Mouse (Mus musculus): ENCODE data around the gene Sptbn4. TPM values are rescaled to one million over a fixed set of nuclear protein-coding genes. Genes with fewer than 3 reads are reported as not detected.

Gene Sptbn4
- polyA plus RNA-seq, 2 experiments, result 0.15 to 0.64 TPM

DNA sequence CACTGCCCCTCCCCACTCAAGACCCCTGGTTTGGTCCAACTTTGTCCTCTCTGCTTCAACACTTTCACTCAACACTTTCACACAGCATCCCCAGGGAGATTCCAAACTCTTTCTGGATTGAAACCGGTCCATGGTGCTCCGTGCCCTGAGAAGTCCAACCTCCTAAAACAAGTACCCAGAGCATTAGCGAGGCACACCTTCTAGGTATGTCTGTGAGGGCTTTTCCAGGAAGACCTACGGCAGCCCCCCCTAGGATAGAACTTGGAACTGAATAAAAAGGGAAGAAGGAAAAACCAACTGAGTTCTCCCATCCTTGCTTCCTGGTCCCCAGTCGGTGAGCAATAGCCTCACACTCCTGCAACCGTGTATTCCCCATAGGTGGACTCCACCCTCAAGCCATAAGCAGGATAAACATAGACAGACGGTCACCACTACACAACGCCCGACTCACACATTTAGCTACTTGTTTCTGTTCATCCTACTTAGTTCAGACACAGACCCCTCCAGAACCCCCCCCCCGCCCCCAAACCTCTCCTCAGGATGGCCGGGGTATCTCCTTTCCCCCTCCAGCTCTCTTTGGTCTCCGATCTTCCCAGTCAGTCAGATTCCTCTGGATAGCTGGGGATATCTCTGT is 135.7 kb downstream of the Sptbn4 start:
- 86% methylated on average over 12 of the region's 12 CpGs for WGBS
- no peak for ATAC-seq (ENCODE audit: low FRiP score, low read depth)

DNA sequence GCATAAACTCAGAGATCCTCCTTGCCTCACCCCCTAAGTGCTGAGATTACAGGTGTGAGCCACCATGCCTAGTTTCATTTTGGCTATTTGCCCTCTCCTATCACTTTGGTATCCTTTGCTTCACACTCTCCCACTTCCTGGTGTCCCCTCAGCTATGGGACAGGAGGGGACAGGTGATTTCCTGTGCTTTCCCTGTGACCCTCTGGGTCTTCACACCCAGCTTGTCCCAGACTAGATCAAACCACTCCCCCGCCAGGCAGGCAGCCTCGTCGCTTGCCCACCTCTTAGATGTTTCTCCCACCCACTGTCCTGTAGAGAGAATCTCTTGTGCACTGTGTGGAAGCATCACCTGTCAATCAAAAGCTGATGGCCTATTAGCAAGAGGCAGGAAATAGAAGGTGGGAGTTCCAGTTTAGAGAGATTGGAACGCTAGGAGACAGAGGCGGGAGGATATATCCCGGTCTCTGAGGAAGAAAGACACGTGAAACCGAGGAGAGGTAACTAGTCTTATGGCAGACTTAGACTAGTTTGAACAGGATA is 136.4 kb downstream of the Sptbn4 start:
- Histone ChIP-seq H3K36me3 (ENCODE audit: control insufficient read depth, insufficient read depth, low read length) (peaks cover 5% of the 10 kb centered on the region; the same call in 1 of the 2 replicates), H3K9me3 (ENCODE audit: control insufficient read depth, low read length) (peaks cover 13% of the 10 kb centered on the region; the same call in 1 of the 2 replicates), H3K9ac (ENCODE audit: low read depth, low read length, severe bottlenecking) (no peak overlapping the region), H3K27ac (replicated peaks; ENCODE audit: low read depth, low read length) (no peak overlapping the region), H3K27me3 (ENCODE audit: control insufficient read depth, insufficient read depth, low read length) (no peaks in the 10 kb centered on the region; the same call in 1 of the 2 replicates), H3K4me1 (ENCODE audit: control insufficient read depth, insufficient read depth, low read length) (no peaks in the 10 kb centered on the region; the same call in 1 of the 2 replicates), H3K4me2 (replicated peaks; ENCODE audit: low read depth, low read length, severe bottlenecking) (no peak overlapping the region), H3K4me3 (replicated peaks; ENCODE audit: low read length) (no peak overlapping the region)
- DNase-seq (ENCODE audit: low spot score) (no peak), ATAC-seq (ENCODE audit: low FRiP score, low read depth) (no peak)
- WGBS, result 41% methylated on average over 8 of the region's 8 CpGs
- TF ChIP-seq POLR2A (IDR thresholded peaks at IDR 0.05; ENCODE audit: borderline replicate concordance, extremely low read depth, insufficient read depth, insufficient read length), result no peak

More for the DNA sequence above, 135.7 kb downstream of the Sptbn4 start:
- Histone ChIP-seq H3K36me3 (ENCODE audit: control insufficient read depth, insufficient read depth, low read length) (0 out of 2 replicates have a peak, but pooled peaks cover 3% of the 10 kb centered on the region), H3K27me3 (ENCODE audit: control insufficient read depth, insufficient read depth, low read length) (no peaks in the 10 kb centered on the region; the same call in 1 of the 2 replicates), H3K27ac (replicated peaks; ENCODE audit: low read depth, low read length) (no peak overlapping the region), H3K4me1 (ENCODE audit: control insufficient read depth, insufficient read depth, low read length) (no peaks in the 10 kb centered on the region; the same call in 1 of the 2 replicates), H3K4me2 (replicated peaks; ENCODE audit: low read depth, low read length, severe bottlenecking) (no peak overlapping the region), H3K9me3 (ENCODE audit: control insufficient read depth, low read length) (peaks cover 13% of the 10 kb centered on the region; the same call in 1 of the 2 replicates), H3K4me3 (replicated peaks; ENCODE audit: low read length) (no peak overlapping the region), H3K9ac (ENCODE audit: low read depth, low read length, severe bottlenecking) (no peak overlapping the region)
- no peak for DNase-seq (ENCODE audit: low spot score)
- TF ChIP-seq POLR2A (IDR thresholded peaks at IDR 0.05; ENCODE audit: borderline replicate concordance, extremely low read depth, insufficient read depth, insufficient read length), result no peak

DNA sequence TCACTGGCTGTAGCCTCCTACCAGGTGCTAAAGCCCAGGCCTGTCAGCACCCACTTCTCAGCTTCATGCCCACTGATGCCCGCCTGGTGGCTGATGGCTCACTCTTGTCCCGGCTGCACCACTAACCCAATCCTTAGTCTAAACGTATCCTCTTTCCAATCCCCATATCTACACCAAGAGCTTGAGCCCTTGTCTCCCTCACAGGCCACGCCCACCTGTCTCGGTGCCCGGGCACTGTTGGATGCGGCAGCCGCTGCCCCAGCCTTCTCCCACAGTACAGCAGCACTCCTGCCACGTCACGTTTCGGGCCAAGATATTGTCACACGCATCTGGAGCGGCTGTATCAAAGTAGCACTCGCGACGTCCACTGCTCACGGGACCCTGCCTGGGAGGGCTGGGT is 137.2 kb downstream of the Sptbn4 start:
- 4% methylated on average over 17 of the region's 17 CpGs for WGBS
- TF ChIP-seq POLR2A (IDR thresholded peaks at IDR 0.05; ENCODE audit: borderline replicate concordance, extremely low read depth, insufficient read depth, insufficient read length), result no peak
- Histone ChIP-seq H3K4me1 (ENCODE audit: control insufficient read depth, insufficient read depth, low read length) (no peaks in the 10 kb centered on the region; the same call in 1 of the 2 replicates), H3K9ac (ENCODE audit: low read depth, low read length, severe bottlenecking) (no peak overlapping the region), H3K36me3 (ENCODE audit: control insufficient read depth, insufficient read depth, low read length) (peaks cover 5% of the 10 kb centered on the region; the same call in 1 of the 2 replicates), H3K4me3 (replicated peaks; ENCODE audit: low read length) (no peak overlapping the region), H3K9me3 (ENCODE audit: control insufficient read depth, low read length) (peaks cover 13% of the 10 kb centered on the region; the same call in 1 of the 2 replicates), H3K4me2 (replicated peaks; ENCODE audit: low read depth, low read length, severe bottlenecking) (0 out of 2 replicates have a peak overlapping the region, but pooled peaks have one; percentile 17), H3K27ac (replicated peaks; ENCODE audit: low read depth, low read length) (no peak overlapping the region), H3K27me3 (ENCODE audit: control insufficient read depth, insufficient read depth, low read length) (no peaks in the 10 kb centered on the region; the same call in 1 of the 2 replicates)
- ATAC-seq (ENCODE audit: low FRiP score, low read depth) (peak; percentile 31; the same call in 1 of the 2 replicates), DNase-seq (ENCODE audit: low spot score) (no peak)

DNA sequence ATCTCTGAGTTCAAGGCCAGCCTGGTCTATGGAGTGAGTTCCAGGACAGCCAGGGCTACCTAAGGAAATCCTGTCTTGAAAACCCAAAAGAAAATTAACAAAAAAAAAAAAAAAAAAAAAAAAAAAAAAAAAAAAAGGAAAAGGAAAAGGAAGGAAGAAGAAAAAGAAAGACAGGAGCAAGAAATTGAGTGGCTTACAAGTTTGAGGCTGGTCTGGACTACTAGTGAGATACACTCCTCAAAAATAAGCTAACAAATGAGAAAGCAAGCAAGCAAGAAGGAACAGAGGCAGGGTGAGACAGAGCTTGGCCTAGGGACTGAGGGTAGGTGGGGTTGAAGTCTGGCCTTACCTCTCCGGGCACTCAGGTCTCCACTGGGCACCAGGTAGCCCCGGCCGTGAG is 137.7 kb downstream of the Sptbn4 start:
- Histone ChIP-seq H3K9me3 (ENCODE audit: control insufficient read depth, low read length) (peaks cover 13% of the 10 kb centered on the region; the same call in 1 of the 2 replicates), H3K27ac (replicated peaks; ENCODE audit: low read depth, low read length) (no peak overlapping the region), H3K4me1 (ENCODE audit: control insufficient read depth, insufficient read depth, low read length) (no peaks in the 10 kb centered on the region; the same call in 1 of the 2 replicates), H3K9ac (ENCODE audit: low read depth, low read length, severe bottlenecking) (no peak overlapping the region), H3K4me3 (replicated peaks; ENCODE audit: low read length) (no peak overlapping the region), H3K36me3 (ENCODE audit: control insufficient read depth, insufficient read depth, low read length) (peaks cover 5% of the 10 kb centered on the region; the same call in 1 of the 2 replicates), H3K27me3 (ENCODE audit: control insufficient read depth, insufficient read depth, low read length) (no peaks in the 10 kb centered on the region; the same call in 1 of the 2 replicates), H3K4me2 (replicated peaks; ENCODE audit: low read depth, low read length, severe bottlenecking) (no peak overlapping the region)
- no peak for TF ChIP-seq POLR2A (IDR thresholded peaks at IDR 0.05; ENCODE audit: borderline replicate concordance, extremely low read depth, insufficient read depth, insufficient read length)
- DNase-seq (ENCODE audit: low spot score) (no peak), ATAC-seq (ENCODE audit: low FRiP score, low read depth) (no peak)
- 39% methylated on average over 3 of the region's 3 CpGs for WGBS

DNA sequence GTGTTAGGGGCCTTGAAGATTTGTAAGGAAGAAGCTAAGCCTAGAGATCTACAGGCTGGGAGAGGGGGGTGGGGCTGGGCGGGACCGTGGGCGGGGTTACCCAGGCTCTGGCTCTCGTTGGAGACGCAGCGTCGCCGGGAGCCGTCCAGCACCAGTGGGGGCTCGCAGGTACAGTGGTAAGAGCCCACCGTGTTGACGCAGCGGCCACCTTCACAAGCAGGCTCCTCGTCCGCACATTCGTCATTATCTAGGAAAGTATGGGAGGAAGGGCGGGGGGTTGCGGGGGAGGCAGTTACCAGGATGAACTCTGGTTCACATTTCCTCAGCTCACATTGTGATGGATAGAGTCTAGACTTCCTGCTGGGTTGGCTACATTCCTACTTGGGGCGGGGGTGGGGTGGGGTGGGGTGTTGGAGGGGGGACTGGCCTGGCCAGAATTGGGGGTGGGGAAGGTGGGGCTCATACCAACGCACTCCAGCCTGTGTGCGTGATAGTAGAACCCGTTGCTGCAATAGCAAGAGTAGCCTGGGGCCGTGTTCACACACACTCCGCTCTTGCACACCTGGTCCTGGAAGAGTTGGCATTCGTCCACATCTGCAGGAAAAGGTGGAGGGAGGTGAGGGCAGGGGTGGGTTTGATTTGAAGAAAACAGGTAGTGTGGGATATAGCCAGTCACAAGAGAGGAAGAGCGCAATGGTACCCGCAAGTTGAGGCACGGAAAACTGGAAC is 138.5 kb downstream of the Sptbn4 start:
- no peak overlapping the region for H3K27ac ChIP-seq (replicated peaks; ENCODE audit: low read depth, low read length)
- no peak overlapping the region; the same call in 1 of the 2 replicates for H3K9ac ChIP-seq (ENCODE audit: low read depth, low read length, severe bottlenecking)

More for the DNA sequence above, 138.5 kb downstream of the Sptbn4 start:
- DNase-seq (ENCODE audit: low spot score), result no peak
- Histone ChIP-seq H3K4me1 (ENCODE audit: control insufficient read depth, insufficient read depth, low read length) (no peaks in the 10 kb centered on the region; the same call in 1 of the 2 replicates), H3K27me3 (ENCODE audit: control insufficient read depth, insufficient read depth, low read length) (no peaks in the 10 kb centered on the region; the same call in 1 of the 2 replicates), H3K36me3 (ENCODE audit: control insufficient read depth, insufficient read depth, low read length) (peaks cover 5% of the 10 kb centered on the region; the same call in 1 of the 2 replicates), H3K4me2 (replicated peaks; ENCODE audit: low read depth, low read length, severe bottlenecking) (peak overlapping the region; percentile 47), H3K4me3 (replicated peaks; ENCODE audit: low read length) (peak overlapping the region; percentile 28), H3K9me3 (ENCODE audit: control insufficient read depth, low read length) (peaks cover 5% of the 10 kb centered on the region; the same call in 1 of the 2 replicates)
- peak; percentile 56; the same call in 1 of the 2 replicates for ATAC-seq (ENCODE audit: low FRiP score, low read depth)
- TF ChIP-seq POLR2A (IDR thresholded peaks at IDR 0.05; ENCODE audit: borderline replicate concordance, extremely low read depth, insufficient read depth, insufficient read length), result no peak
- WGBS, result 8% methylated on average over 26 of the region's 28 CpGs
